Mouse (Mus musculus) liver, embryonic 11.5 days (tissue): ENCODE measurements at regions not wholly inside any gene's neighbourhood (a gene's known extent, or its start where the extent isn't known, plus 50 kb on each side); places are given as distances from the start of the nearest gene placed in this dataset.

ENCODE experiments used
- ATAC-seq: fragments of 200-750 bp; cut with Nextera tagmentation; replicated peaks from 2 replicates; pipeline ENCODE4 v1.8.0; 2017; ENCODE audit warnings: moderate number of reproducible peaks, mild to moderate bottlenecking, moderate TSS enrichment, moderate library complexity; ENCODE audit not compliant: low FRiP score
- DNase-seq: peaks from one replicate; pipeline ENCODE4 v3.0.0-alpha.2; 2017; ENCODE audit warnings: low spot score
- H3K27ac ChIP-seq: fragments of 300-500 bp; sonication (generic); 2 replicates; pipeline ENCODE4 v1.5.1; 2014; ENCODE audit warnings: mild to moderate bottlenecking, low read depth, low read length, control low read depth
- H3K27me3 ChIP-seq: fragments of 300-500 bp; sonication (generic); replicated peaks from 2 replicates; pipeline ENCODE4 v1.6.1; 2014; ENCODE audit warnings: low read length, mixed read lengths; ENCODE audit not compliant: control insufficient read depth, insufficient read depth
- H3K36me3 ChIP-seq: fragments of 300-500 bp; sonication (generic); 2 replicates; pipeline ENCODE4 v1.6.1; 2014; ENCODE audit warnings: mild to moderate bottlenecking, low read length, moderate library complexity, mixed read lengths; ENCODE audit not compliant: control insufficient read depth, insufficient read depth
- H3K4me1 ChIP-seq: fragments of 300-500 bp; sonication (generic); replicated peaks from 2 replicates; pipeline ENCODE4 v1.6.1; 2014; ENCODE audit warnings: low read length, mixed read lengths; ENCODE audit not compliant: control insufficient read depth, insufficient read depth
- H3K4me2 ChIP-seq: fragments of 300-500 bp; sonication (generic); 2 replicates; pipeline ENCODE4 v1.6.1; 2014; ENCODE audit warnings: mild to moderate bottlenecking, control low read depth, moderate library complexity
- H3K4me3 ChIP-seq: fragments of 300-500 bp; sonication (generic); 2 replicates; pipeline ENCODE4 v1.5.1; 2014; ENCODE audit warnings: low read depth, low read length, control low read depth
- H3K9ac ChIP-seq: fragments of 300-500 bp; sonication (generic); 2 replicates; pipeline ENCODE4 v1.6.1; 2014; ENCODE audit warnings: low read depth, low read length, control low read depth
- H3K9me3 ChIP-seq: fragments of 300-500 bp; sonication (generic); 2 replicates; pipeline ENCODE4 v1.6.1; 2016; ENCODE audit warnings: low read length, inconsistent platforms, mixed read lengths; ENCODE audit not compliant: control insufficient read depth
- WGBS: fragments of 180-500 bp; shearing (Covaris S2); extraction: QIAGEN DNeasy Blood & Tissue Kit; methylation state at CpG from one replicate; pipeline ENCODE4 v1.1.7; 2014; 5-methylcytosine and 5-hydroxymethylcytosine counted together

DNA sequence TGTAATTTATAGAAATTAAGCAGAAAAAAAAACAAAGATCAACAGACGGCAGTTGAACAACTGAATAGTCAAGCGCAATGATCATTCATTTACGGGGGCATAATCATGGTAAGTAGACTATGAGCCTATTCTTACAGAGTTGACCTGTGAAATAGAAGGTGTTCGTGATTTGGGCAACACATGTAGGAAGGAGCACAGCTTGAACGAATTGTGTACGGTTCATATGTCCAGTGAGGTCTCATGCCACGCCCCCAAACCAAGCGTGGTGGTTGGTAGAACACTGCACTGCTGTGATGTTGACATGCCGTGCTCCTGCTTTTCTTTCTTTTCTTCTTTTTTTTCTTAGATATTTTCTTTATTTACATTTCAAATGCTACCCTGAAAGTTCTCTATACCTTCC lies 563.1 kb downstream of the Etv1 start:
- Histone ChIP-seq H3K9me3 (no peaks in the 10 kb centered on the region), H3K9ac (no peak overlapping the region), H3K36me3 (no peaks in the 10 kb centered on the region), H3K4me2 (no peak overlapping the region), H3K27me3 (no peaks in the 10 kb centered on the region), H3K27ac (no peak overlapping the region), H3K4me1 (no peaks in the 10 kb centered on the region), H3K4me3 (no peak overlapping the region)
- ATAC-seq (no peak), DNase-seq (no peak)
- 89% methylated on average over 9 of the region's 9 CpGs for WGBS

GRCm38 (mm10) chr12:39371480-39372245 lies 592.5 kb downstream of the Etv1 start:
- no peak overlapping the region for H3K9ac ChIP-seq
- H3K4me3 ChIP-seq = no peak overlapping the region
- no peaks in the 10 kb centered on the region for H3K27me3 ChIP-seq
- ATAC-seq (no peak), DNase-seq (no peak)
- no peaks in the 10 kb centered on the region for H3K9me3 ChIP-seq
- H3K27ac ChIP-seq = no peak overlapping the region
- no peak overlapping the region for H3K4me2 ChIP-seq
- H3K36me3 ChIP-seq = no peaks in the 10 kb centered on the region
- H3K4me1 ChIP-seq = no peaks in the 10 kb centered on the region

- ATAC-seq = no peak
- H3K9me3 ChIP-seq = no peaks in the 10 kb centered on the region
- H3K4me1 ChIP-seq = no peaks in the 10 kb centered on the region
- H3K4me3 ChIP-seq = no peak overlapping the region
- H3K27ac ChIP-seq = no peak overlapping the region
- no peak for DNase-seq
- WGBS = 78% methylated on average over 1 of the region's 1 CpGs
- H3K4me2 ChIP-seq = no peak overlapping the region
- no peak overlapping the region for H3K9ac ChIP-seq
- H3K36me3 ChIP-seq = no peaks in the 10 kb centered on the region
- H3K27me3 ChIP-seq = no peaks in the 10 kb centered on the region
Observed at GRCm38 (mm10) chr12:39373721-39374120, 594.5 kb downstream of the Etv1 start.
